ENCODE assay signal across 8 mouse cellular contexts in the genomic region with DNA sequence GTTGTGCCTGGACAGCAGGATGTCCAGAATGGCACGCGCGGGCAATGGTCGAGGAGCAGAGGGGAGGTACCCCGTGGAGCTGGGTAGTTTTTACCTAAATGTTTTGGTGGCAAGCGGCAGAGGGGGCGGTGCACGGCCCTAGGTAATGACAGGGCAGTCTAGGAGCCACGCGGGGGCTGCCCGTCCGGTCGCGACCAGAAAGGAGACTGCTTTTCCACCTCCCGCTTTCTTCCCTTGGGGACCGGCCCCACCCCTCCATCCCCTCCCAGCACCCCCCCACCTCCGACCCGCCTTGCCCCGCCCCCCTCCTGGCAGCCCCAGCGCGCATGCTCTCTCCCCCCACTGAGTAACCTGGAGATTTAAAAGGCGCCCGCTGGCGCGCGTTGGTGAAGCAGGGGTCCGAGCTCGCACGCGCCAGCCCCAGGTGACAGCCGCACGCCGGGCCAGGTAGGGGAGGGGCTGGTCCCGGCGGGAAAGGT. TPM values are rescaled to one million over a fixed set of nuclear protein-coding genes. Genes with fewer than 3 reads are reported as not detected.
DNase-seq lines count a peak whose midpoint lies in the region; ATAC-seq lines count a peak whose summit lies in the region.

Slc45a3 (plus strand) TSS at position 362 of the 479 bp plus-strand sequence.

- 0% methylated on average over 29 of the region's 35 CpGs for WGBS in heart, embryonic 11.5 days (ENCODE audit: insufficient replicate concordance)
- 0% methylated on average over 20 of the region's 35 CpGs for WGBS in kidney, embryonic 16.5 days

- ATAC-seq in heart, embryonic 11.5 days (replicated peaks; ENCODE audit: insufficient number of reproducible peaks, low FRiP score, low TSS enrichment): peak; percentile 31; the same call in 1 of the 2 replicates
- ATAC-seq in kidney, embryonic 16.5 days (ENCODE audit: low FRiP score, low TSS enrichment): peak; percentile 72

- no peaks in the 10 kb centered on the region for H3K36me3 ChIP-seq in heart, embryonic 11.5 days (ENCODE audit: control insufficient read depth, insufficient read depth, low read length)
- no peaks in the 10 kb centered on the region for H3K36me3 ChIP-seq in kidney, embryonic 16.5 days (ENCODE audit: insufficient read depth, low read length)

- H3K9ac ChIP-seq in heart, embryonic 11.5 days (ENCODE audit: low read depth, low read length): peak within 1 kb of the TSS; percentile 18
- H3K9ac ChIP-seq in kidney, embryonic 16.5 days (replicated peaks; ENCODE audit: low read length): peak within 1 kb of the TSS; percentile 79

- DNase-seq in lung, adult 18-20 months: peak; percentile 40 to 48
- DNase-seq in lung, postnatal 25 days (ENCODE audit: low spot score): no peak
- peak in 1 of 2 experiments; percentile 36 for DNase-seq in adrenal gland, postnatal 4 days (ENCODE audit: low spot score in 2 of 2)
- peak; percentile 36 to 51 for DNase-seq in lung, postnatal 4 days
- DNase-seq in right cerebral cortex, postnatal 10 days (ENCODE audit: low spot score in 2 of 2): no peak
- no peak for DNase-seq in frontal cortex, postnatal 25 days (ENCODE audit: low spot score in 2 of 2)

- no peak within 1 kb of the TSS for H3K27ac ChIP-seq in heart, embryonic 11.5 days (ENCODE audit: low read depth, low read length)
- H3K27ac ChIP-seq in kidney, embryonic 16.5 days (ENCODE audit: low read length): no peak within 1 kb of the TSS

- H3K4me3 ChIP-seq in heart, embryonic 11.5 days (ENCODE audit: low read depth, low read length): peak within 1 kb of the TSS; percentile 68
- H3K4me3 ChIP-seq in kidney, embryonic 16.5 days (ENCODE audit: low read length): peak within 1 kb of the TSS; percentile 78

- peaks cover 5% of the 10 kb centered on the region for H3K4me1 ChIP-seq in heart, embryonic 11.5 days (ENCODE audit: control insufficient read depth, insufficient read depth, low read length)
- peaks cover 32% of the 10 kb centered on the region for H3K4me1 ChIP-seq in kidney, embryonic 16.5 days (ENCODE audit: insufficient read depth, low read length)

- H3K27me3 ChIP-seq in heart, embryonic 11.5 days (ENCODE audit: control insufficient read depth, insufficient read depth, low read length): peaks cover 77% of the 10 kb centered on the region
- H3K27me3 ChIP-seq in kidney, embryonic 16.5 days (ENCODE audit: insufficient read depth, low read length): peaks cover 6% of the 10 kb centered on the region

- H3K4me2 ChIP-seq in heart, embryonic 11.5 days: peak within 1 kb of the TSS; percentile 98
- H3K4me2 ChIP-seq in kidney, embryonic 16.5 days (replicated peaks; ENCODE audit: low read depth, low read length): peak within 1 kb of the TSS; percentile 99

- H3K9me3 ChIP-seq in heart, embryonic 11.5 days (replicated peaks; ENCODE audit: control insufficient read depth, low read length): no peaks in the 10 kb centered on the region
- H3K9me3 ChIP-seq in kidney, embryonic 16.5 days (ENCODE audit: low read length): no peaks in the 10 kb centered on the region

RNA-seq across cellular contexts. Expression of gene Slc45a3, which starts in this region (rescaled TPM):
- 10 to 100 TPM; 11.6 to 15.1 TPM for total RNA-seq in adrenal gland, postnatal 4 days (2021)
- 0.93 and 1.3 TPM in 2 replicates for polyA plus RNA-seq in heart, embryonic 11.5 days (2014; fragmentation: Nextera tagmentation; extraction: Ambion mirVana)
- 8.6 and 9.7 TPM in 2 replicates for polyA plus RNA-seq in kidney, embryonic 16.5 days (2015; fragmentation: Nextera tagmentation; extraction: Ambion mirVana)

Comparison
In these comparisons a context has a peak if more than half of its experiments do, and no peak if none do; other contexts are left out.
1. DNase-seq: peak in lung, adult 18-20 months (2 of 2) and lung, postnatal 4 days (2 of 2); none in lung, postnatal 25 days (single experiment), right cerebral cortex, postnatal 10 days (0 of 2) and frontal cortex, postnatal 25 days (0 of 2).